Comparison of ENCODE assay signal across 9 mouse cellular contexts in the genomic region with DNA sequence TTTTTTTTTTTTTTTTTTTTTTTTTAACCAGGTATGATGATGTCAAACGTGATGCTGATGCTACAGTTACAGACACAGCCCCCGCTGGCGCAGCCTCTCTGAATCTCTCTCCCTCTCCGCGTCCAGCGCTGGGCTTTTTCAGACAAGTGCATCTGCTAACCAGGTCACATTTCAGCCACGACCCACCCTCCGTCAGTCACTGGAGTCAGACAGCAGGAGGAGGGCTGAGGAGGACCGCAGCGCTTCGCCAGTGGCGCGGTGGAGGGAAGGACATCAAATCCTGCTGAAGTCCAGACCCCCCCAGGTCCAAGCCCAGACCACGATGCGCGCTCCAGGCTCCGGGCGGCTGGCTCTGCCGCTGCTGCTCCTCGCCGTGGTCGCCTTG. TPM values are rescaled to one million over a fixed set of nuclear protein-coding genes. Genes with fewer than 3 reads are reported as not detected.
DNase-seq lines count a peak whose midpoint lies in the region; ATAC-seq lines count a peak whose summit lies in the region.
"Had no signal": no experiment of that assay in that cellular context is flagged by ENCODE, and none has a peak within 500 bp of the region (broad histone marks: within the 10 kb centered on the region; RNA-seq: fewer than 3 reads in every experiment).

A gene (plus strand): TSS at position 74 of the 385 bp plus-strand sequence.

- H3K4me1 ChIP-seq in hindbrain, embryonic 14.5 days (replicated peaks; ENCODE audit: control insufficient read depth, insufficient read depth, low read length): peaks cover 36% of the 10 kb centered on the region
- H3K4me1 ChIP-seq in limb, embryonic 11.5 days (ENCODE audit: control insufficient read depth, insufficient read depth, low read length): peaks cover 8% of the 10 kb centered on the region
- peaks cover 42% of the 10 kb centered on the region for H3K4me1 ChIP-seq in midbrain, embryonic 15.5 days

- peak within 1 kb of the TSS; percentile 93 for H3K27ac ChIP-seq in hindbrain, embryonic 14.5 days
- no peak within 1 kb of the TSS for H3K27ac ChIP-seq in limb, embryonic 11.5 days (replicated peaks; ENCODE audit: low read depth, low read length)
- H3K27ac ChIP-seq in midbrain, embryonic 15.5 days: peak within 1 kb of the TSS; percentile 96

- no peaks in the 10 kb centered on the region for H3K36me3 ChIP-seq in hindbrain, embryonic 14.5 days (replicated peaks; ENCODE audit: control insufficient read depth, insufficient read depth)
- H3K36me3 ChIP-seq in limb, embryonic 11.5 days (ENCODE audit: control insufficient read depth, insufficient read depth, low read length): no peaks in the 10 kb centered on the region
- no peaks in the 10 kb centered on the region for H3K36me3 ChIP-seq in midbrain, embryonic 15.5 days (replicated peaks)

- H3K9ac ChIP-seq in hindbrain, embryonic 14.5 days: peak within 1 kb of the TSS; percentile 87
- peak within 1 kb of the TSS; percentile 59 for H3K9ac ChIP-seq in limb, embryonic 11.5 days (ENCODE audit: low read length)
- H3K9ac ChIP-seq in midbrain, embryonic 15.5 days: peak within 1 kb of the TSS; percentile 96

- H3K9me3 ChIP-seq in hindbrain, embryonic 14.5 days (ENCODE audit: control insufficient read depth, low read length): no peaks in the 10 kb centered on the region
- no peaks in the 10 kb centered on the region for H3K9me3 ChIP-seq in limb, embryonic 11.5 days (ENCODE audit: control insufficient read depth, low read length)
- no peaks in the 10 kb centered on the region for H3K9me3 ChIP-seq in midbrain, embryonic 15.5 days

- peak within 1 kb of the TSS; percentile 69 for H3K4me3 ChIP-seq in hindbrain, embryonic 14.5 days (replicated peaks; ENCODE audit: low read length)
- peak within 1 kb of the TSS; percentile 53 for H3K4me3 ChIP-seq in limb, embryonic 11.5 days (ENCODE audit: low read depth, low read length)
- peak within 1 kb of the TSS; percentile 91 for H3K4me3 ChIP-seq in midbrain, embryonic 15.5 days

- no peaks in the 10 kb centered on the region for H3K27me3 ChIP-seq in hindbrain, embryonic 14.5 days (ENCODE audit: control insufficient read depth, insufficient read depth, low read length)
- peaks cover 40% of the 10 kb centered on the region for H3K27me3 ChIP-seq in limb, embryonic 11.5 days (ENCODE audit: control insufficient read depth, insufficient read depth, low read length)
- H3K27me3 ChIP-seq in midbrain, embryonic 15.5 days (replicated peaks): no peaks in the 10 kb centered on the region

- peak; percentile 79 for ATAC-seq in hindbrain, embryonic 14.5 days (ENCODE audit: low FRiP score)
- ATAC-seq in limb, embryonic 11.5 days (ENCODE audit: insufficient number of reproducible peaks, low FRiP score, low TSS enrichment, low read depth): peak; percentile 31; the same call in 1 of the 2 replicates
- ATAC-seq in midbrain, embryonic 15.5 days (replicated peaks): peak; percentile 81
- no peak for ATAC-seq in monocyte, adult 5-6 weeks (replicated peaks; ENCODE audit: insufficient number of reproducible peaks, low FRiP score, low TSS enrichment, poor library complexity, severe bottlenecking)

- H3K4me2 ChIP-seq in hindbrain, embryonic 14.5 days (replicated peaks): peak within 1 kb of the TSS; percentile 83
- peak within 1 kb of the TSS; percentile 99 for H3K4me2 ChIP-seq in limb, embryonic 11.5 days (ENCODE audit: low read depth, severe bottlenecking)
- peak within 1 kb of the TSS; percentile 67 for H3K4me2 ChIP-seq in midbrain, embryonic 15.5 days

- WGBS in hindbrain, embryonic 14.5 days: 0% methylated on average over 22 of the region's 22 CpGs
- WGBS in limb, embryonic 11.5 days: under 1% methylated on average over 22 of the region's 22 CpGs
- 0% methylated on average over 22 of the region's 22 CpGs for WGBS in midbrain, embryonic 15.5 days

- peak; percentile 67 for DNase-seq in layer of hippocampus, adult 11-12 months (ENCODE audit: low spot score)
- DNase-seq in layer of hippocampus, adult 9-10 months (ENCODE audit: low spot score): no peak
- peak; percentile 84 for DNase-seq in cerebellum, adult 11-12 months
- DNase-seq in frontal cortex, adult 2 months (ENCODE audit: extremely low spot score in 1 of 2, low spot score in 1 of 2): peak; percentile 68 to 88
- DNase-seq in hindbrain, embryonic 14.5 days (ENCODE audit: low spot score): peak; percentile 80
- peak; percentile 70 for DNase-seq in limb, embryonic 11.5 days (ENCODE audit: low spot score)

RNA-seq across cellular contexts. Expression of the gene that starts here (rescaled TPM):
- polyA plus RNA-seq in frontal cortex, adult 2 months (2012; rRNA removed): 362 and 366 TPM in 2 replicates
- 85.3 and 88.8 TPM in 2 replicates for polyA plus RNA-seq in hindbrain, embryonic 14.5 days (2014; fragmentation: Nextera tagmentation; extraction: Ambion mirVana)
- polyA plus RNA-seq in limb, embryonic 11.5 days (2014; fragmentation: Nextera tagmentation; extraction: Ambion mirVana): 1.8 and 2.0 TPM in 2 replicates
- polyA plus RNA-seq in midbrain, embryonic 15.5 days (2015; fragmentation: Nextera tagmentation; extraction: Ambion mirVana): 106 and 113 TPM in 2 replicates
- total RNA-seq in monocyte, adult 5-6 weeks (2017): 0.10 to 0.58 TPM (median 0.21 TPM) in 3 replicates
- total RNA-seq: MEL had no signal

Comparison
In these comparisons a context has a peak if more than half of its experiments do, and no peak if none do; other contexts are left out.
1. RNA of the gene that starts here (polyA plus RNA-seq): 362 to 366 TPM in frontal cortex, adult 2 months, 106 to 113 TPM in midbrain, embryonic 15.5 days and 85.3 to 88.8 TPM in hindbrain, embryonic 14.5 days; 1.8 to 2.0 TPM in limb, embryonic 11.5 days; every median in the first group is over 10 times any median in the second.
2. Peak in every context shown above with its lines, with median percentiles within 50 percentile points of each other: H3K4me2 ChIP-seq, H3K4me3 ChIP-seq and H3K9ac ChIP-seq.